Mouse (Mus musculus): ENCODE measurements around the gene Auts2.

Gene Auts2

DNA sequence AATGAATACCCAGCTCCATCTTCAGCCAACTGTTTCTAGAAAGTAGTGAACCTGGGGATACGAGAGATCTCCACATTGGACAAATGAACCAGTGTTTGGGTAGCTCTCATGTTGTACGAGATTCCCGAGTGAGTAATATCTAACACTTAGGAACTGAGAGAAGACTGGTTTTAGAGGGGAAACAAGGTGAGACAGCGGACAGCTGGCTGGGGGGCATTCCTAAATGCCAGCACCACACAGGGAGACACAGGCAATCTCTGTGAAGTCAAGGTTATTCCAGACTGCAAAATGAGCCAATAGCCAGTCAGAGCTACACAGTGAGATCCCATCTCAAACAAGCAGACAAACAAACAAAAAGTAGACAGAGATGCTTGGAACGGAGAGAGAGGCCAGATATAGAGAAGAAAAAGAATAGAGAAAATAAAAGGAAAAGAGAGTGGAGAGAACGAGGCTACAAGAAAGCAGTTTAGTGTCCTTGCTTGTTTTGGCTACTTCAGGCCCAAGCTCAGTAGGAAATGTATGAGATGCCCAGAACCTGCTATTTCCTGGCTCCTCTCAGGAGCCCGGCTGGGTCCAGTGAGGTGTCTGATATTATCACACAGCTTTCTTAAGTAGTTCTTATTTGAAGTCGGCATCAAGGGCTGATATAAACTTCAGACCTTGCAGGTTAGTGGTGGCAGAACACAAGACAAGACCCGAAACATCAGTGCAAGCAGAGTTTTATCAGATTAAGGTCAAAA lies 224.9 kb downstream of the Auts2 start:
- DNase-seq (ENCODE audit: low spot score), result no peak

DNA sequence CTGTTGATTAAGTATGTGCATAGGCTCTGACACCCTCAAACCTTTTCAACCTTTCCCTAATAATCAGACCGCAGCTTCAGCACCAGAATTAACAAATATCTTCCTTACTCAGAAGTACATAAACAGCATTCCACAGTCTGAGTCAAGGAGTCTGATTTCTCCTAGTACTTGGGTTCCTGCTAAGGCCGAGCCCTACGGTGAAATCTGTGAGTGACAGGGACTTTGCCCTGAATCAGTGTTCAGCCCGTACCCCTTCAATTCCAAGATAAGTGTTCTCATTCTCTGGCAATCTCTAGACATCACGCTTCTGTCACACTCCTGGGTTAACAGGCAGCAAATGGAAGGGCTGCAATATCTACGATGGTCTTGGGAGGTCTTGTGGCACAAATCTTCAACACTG lies 226.2 kb downstream of the Auts2 start:
- no peak for DNase-seq (ENCODE audit: low spot score)

GRCm38 (mm10) chr5:132314300-132314699 lies 228.8 kb downstream of the Auts2 start:
- no peak for DNase-seq (ENCODE audit: low spot score)

DNA sequence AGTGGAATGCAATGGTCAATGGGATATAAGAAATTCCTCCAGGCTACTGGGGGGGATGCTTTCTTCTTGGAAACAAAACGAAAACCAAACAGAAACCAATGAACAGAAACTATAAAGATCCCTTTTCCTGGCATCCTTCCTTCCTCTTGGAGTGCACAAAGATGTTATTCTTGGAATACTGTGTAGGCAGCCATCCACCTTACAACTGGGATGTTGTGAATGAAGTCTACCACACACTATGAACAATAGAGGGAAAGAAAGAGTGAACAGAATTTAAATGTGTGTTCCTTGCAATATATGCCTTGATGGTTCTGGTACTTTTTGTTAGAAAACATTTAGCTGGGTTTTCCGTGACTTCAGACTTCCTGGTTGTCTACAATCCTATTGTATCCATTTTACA lies 236.1 kb downstream of the Auts2 start:
- no peak for DNase-seq (ENCODE audit: low spot score)

GRCm38 (mm10) chr5:132305354-132305934 lies 237.7 kb downstream of the Auts2 start:
- DNase-seq (ENCODE audit: low spot score), result no peak

DNA sequence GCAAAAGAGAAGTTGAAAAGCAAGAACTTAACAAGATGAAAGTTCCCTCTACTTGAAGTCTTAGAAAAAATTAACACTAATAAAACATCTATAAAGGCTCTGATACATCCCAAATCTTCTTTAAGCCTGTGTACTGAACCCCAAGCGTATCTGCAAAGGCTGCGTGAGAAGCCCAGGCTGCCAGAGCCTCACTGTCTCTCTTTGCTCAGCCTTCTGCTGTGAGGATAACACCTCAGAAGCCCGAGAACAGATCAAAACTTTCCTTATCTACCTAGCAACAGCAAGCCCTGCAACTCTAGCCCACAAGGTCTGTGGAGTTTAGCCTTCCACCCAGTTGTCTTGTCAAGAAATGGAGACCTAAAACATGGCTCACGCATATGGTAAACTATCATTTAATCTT lies 240.4 kb downstream of the Auts2 start:
- DNase-seq (ENCODE audit: low spot score), result no peak

DNA sequence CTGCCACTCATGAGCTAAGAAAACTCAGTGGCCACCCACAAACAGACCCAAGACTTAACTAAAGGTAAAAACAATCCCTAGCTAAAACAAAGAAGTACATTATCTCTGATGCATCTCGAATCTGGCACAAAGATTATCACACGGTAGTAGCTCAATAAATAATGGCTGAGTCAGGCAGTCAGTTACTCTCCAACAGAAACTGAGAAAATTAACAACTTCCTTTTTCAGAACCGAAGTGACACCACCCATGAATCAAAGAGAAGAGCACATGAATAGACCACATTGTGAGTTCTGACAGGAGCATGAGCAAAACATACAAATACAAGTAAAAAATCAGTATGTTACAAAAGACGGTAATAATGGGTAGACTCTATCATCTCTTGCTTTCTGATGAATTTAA lies 242.3 kb downstream of the Auts2 start:
- DNase-seq (ENCODE audit: low spot score), result no peak

DNA sequence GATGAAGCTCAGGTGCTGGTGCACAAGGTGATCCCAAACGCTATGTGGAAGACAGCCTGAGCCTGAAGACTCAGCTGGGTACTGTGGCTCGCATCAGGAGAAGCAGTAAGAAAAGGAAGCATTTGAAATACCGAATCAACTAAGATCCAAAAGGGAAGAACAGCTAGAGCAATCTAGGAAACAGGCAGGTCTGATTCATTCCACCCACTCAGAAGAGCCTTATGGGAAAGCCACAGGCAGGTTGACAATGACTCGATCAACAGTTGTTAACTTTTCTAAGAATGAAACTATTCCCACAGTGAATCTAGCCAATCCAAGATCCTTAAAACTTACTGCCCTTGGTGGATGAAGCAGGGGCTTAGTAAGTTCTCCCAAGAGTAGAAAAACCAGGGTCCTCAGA lies 243.4 kb downstream of the Auts2 start:
- DNase-seq (ENCODE audit: low spot score), result no peak

- DNase-seq (ENCODE audit: low spot score), result no peak
Measured at GRCm38 (mm10) chr5:132298996-132299395, 244.1 kb downstream of the Auts2 start.

GRCm38 (mm10) chr5:132297309-132297708 lies 245.8 kb downstream of the Auts2 start:
- no peak for DNase-seq (ENCODE audit: low spot score)

GRCm38 (mm10) chr5:132294469-132294868 lies 248.7 kb downstream of the Auts2 start:
- DNase-seq (ENCODE audit: low spot score), result no peak

GRCm38 (mm10) chr5:132292932-132293331 lies 250.2 kb downstream of the Auts2 start:
- no peak for DNase-seq (ENCODE audit: low spot score)

DNA sequence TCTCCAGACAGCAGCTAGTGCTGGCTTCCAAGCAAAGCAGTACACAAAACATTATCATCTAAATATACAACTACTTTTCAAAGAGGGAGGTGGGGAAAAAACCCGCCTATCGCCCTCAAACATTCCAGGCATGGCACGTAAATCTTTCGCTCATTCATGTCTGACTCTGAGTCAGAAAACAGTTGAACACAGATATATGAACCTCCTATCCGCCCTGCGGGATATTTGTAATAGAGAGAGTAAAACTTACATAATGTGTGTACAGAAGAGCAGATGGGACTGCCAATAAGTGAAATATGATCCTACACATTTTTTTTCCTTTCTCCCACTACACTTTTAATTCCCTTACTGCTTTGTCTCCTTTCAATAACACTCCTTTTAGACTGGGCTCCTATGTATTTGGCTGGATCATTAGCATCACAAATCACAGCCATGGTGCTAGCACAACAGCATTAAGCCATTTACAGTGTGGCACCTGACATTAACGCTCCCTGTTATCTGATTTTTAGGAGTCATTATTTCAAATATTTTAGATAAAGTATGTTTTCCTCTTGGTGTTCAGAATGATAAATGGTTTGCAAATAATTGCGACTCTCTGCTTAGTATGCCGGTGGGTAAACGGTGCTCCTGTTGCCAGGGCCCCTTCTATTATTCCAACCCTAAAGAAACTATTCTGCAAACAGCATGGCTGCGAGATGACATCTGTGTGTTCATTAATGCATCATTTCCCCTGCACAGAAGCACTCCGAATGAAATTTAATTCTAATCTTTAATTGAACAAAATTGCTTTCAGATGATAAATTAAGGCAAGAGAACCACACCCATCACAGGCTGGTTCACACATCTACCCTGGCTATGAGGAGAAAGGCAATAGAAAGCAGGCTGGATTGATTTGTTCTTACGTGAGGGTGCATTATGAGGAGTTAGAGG lies 252.3 kb downstream of the Auts2 start:
- no peak for DNase-seq (ENCODE audit: low spot score)

DNA sequence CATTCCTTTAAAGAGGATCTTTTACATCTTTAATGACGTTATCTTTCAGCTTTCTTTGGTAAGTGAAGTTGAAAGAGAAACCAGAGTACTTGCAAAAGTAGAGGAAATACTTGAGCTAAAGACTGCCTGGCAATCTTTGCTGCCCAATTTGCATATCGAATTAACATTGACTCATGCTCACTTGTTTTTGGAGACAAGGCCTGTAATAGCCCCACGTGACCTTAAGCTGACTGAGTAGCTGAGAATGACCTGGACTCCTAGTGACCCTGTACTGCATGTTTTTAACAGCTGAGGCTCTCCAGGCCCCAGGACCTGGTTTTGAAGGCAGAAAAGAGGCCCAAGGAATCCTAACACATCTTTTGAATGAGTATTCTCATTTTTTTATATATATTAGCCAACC lies 259.4 kb downstream of the Auts2 start:
- DNase-seq (ENCODE audit: low spot score), result no peak

GRCm38 (mm10) chr5:132274098-132274898 lies 268.8 kb downstream of the Auts2 start:
- DNase-seq (ENCODE audit: low spot score), result no peak

- no peak for DNase-seq (ENCODE audit: low spot score)
Measured at GRCm38 (mm10) chr5:132272132-132272531, 271.0 kb downstream of the Auts2 start.

- no peak for DNase-seq (ENCODE audit: low spot score)
Measured at GRCm38 (mm10) chr5:132270896-132271295, 272.2 kb downstream of the Auts2 start.

DNA sequence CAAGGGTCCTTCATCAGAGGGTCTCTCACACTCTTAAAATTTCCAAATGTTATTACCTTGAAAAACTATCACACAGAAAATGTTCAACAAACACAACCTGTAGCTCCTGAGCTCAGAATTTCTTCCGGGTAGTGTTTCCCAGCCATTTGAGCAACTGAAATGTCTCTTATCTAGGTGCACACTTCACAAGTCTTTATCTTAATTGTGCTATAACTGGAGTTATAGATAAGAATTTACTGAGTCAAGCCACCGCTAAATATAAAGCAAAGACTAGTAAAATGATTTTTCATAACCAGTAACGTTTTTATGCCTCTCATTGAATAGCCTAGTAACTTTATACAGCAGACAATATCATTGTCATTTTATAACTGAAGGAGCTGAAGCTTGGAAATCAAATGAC lies 273.1 kb downstream of the Auts2 start:
- DNase-seq (ENCODE audit: low spot score), result no peak

DNA sequence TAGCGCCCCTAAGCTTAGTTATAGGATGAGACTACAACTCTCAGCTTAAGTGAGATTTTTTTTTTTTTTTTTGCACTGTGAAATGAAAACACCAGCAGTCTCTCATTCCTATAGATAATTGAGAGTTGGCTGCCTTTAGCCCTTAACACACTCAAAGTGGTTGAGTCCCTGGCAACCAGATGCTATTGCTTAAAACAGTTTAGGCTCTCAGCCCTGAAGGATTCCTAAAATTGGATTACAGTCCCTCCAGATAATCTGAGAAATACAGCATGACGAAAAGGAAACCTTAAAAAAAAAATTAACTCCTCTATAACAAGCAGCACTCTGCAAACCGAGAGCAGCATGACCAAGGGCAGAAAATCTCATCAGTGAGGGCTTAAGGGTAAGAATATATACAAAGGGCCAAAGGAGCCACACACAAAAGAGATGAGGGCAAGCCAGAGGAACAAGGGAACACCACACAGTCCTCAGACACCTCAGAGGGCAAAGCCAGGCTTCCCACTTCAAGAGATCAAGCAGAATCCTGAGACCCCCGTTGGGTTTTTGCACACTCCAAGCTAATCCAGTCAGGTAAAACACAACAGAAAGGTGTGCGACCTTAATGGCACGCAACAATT lies 274.7 kb downstream of the Auts2 start:
- no peak for DNase-seq (ENCODE audit: low spot score)

DNA sequence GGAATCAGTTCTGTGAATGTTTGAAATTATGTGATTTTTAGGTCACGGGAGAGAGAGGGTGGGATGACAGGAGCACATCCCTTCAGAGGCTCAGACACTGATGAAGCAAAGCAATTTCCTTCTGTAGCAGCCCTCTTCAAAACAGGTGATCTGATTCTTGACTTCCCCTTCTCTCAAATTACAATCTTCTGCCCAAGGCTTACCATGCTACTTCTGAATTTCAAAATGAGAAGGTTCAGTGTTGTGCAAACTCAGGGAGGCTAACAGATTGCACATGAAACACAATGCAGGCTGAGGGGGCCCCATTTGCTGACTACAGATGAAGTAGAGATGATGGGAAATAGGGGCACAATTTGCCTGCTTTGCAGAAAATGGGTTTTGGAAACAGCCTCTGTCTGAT lies 278.1 kb downstream of the Auts2 start:
- DNase-seq (ENCODE audit: low spot score), result no peak

DNA sequence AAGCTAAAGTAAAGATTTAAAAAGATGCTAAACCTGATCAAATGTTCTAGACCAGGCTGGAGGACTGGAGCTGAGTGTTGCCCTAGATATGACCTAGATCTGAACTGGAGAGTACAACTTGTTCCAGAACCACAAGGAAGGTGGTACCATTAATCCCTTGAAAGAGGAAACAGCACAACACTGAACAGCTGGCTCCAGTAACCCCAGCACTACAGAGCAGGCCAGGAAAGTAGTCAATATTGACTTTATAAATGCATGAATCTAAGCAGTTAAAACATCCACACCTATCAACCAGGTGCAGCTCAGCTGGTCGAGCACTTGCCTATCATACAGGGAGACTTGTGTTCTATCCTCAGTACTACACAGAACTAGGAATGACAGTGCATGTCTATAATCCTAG lies 281.4 kb downstream of the Auts2 start:
- no peak for DNase-seq (ENCODE audit: low spot score)

GRCm38 (mm10) chr5:132258882-132259281 lies 284.3 kb downstream of the Auts2 start:
- DNase-seq (ENCODE audit: low spot score), result no peak
